Mouse (Mus musculus): ENCODE results near the gene Slco1a6.
A peak's percentile ranks its signal among the peaks of the same experiment; 100 is the strongest.

The Slco1a6 gene

DNA sequence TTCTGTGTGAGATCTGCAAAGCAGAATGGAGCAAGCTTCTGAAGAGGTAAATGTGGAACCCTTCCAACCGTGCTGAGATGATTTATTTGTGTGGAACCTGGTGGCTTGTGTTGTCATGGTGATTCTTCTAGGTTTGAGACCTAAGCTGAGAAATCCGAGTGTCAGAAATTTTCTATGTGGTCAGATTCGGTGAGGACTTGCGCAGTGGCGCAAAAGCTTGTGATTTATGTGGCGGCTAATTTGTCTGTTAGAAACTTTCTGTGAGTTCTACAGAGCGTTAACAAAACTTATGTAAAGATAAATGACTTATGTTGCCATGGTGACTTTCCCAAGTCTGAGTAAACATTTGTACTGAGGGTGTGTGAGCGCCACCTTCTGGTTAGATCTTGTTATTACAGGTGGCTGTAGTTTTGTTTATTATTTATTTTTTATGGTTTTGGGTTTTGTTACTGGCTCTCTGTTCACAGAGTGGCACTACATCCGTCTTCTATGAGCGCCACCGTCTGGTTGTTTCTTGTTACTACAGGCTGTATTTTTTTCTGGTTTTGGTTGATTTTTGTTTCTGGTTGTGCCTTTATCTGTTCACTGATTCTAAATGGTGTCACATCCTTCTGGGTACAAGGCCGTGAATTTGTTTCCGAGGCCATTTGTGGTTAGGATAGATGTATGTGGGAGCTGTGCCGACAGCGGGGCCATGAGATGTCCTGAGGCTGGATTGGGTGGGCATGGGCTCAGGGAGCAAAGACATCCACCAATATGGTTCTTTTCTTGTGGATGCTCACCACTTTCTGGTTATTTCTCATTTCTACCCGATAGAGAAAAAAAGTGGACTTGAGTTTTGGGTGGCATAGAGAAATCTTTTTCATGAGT is 167.8 kb downstream of the Slco1a6 start:
- peak in 1 of 2 experiments; percentile 2 for DNase-seq (ENCODE audit: low spot score in 2 of 2)

DNA sequence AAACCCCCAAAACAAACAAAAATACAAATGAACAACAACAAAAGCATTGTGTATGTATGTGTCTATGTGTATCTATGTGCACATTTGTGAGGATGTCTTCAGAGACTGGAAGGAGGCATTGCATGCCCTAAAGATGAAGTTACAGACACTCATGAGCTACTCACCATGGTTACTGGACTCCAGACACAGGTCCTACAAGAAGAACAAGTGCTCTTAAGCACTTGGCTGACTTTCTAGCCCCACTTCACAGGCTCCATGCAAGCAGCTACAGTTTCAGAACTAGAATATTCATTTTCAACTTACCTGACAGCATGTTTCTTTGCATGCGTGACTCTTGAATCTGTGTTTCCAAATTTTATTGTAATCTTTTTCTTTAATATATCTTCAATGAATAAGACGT is 172.6 kb downstream of the Slco1a6 start:
- DNase-seq (ENCODE audit: low spot score in 2 of 2) = no peak

Measured in urinary bladder, postnatal 36 days (tissue).